Mouse (Mus musculus): ENCODE results near the gene Ano2. TPM values are rescaled to one million over a fixed set of nuclear protein-coding genes. Genes with fewer than 3 reads are reported as not detected.

Ano2 gene
- polyA plus RNA-seq, 1 experiment from 2014 or later = 0.12 TPM

- WGBS = 53% methylated on average over 4 of the region's 4 CpGs
- H3K4me3 ChIP-seq = no peak overlapping the region
- no peaks in the 10 kb centered on the region for H3K36me3 ChIP-seq (replicated peaks)
- H3K27ac ChIP-seq = no peak overlapping the region
- no peaks in the 10 kb centered on the region for H3K27me3 ChIP-seq (ENCODE audit: poor library complexity, severe bottlenecking)
- H3K4me1 ChIP-seq = no peaks in the 10 kb centered on the region
- DNase-seq (ENCODE audit: extremely low spot score, low spot score) = peak; percentile 40
- no peaks in the 10 kb centered on the region for H3K9me3 ChIP-seq
Observed at GRCm38 (mm10) chr6:126045931-126046330, 355.7 kb downstream of the Ano2 start.

GRCm38 (mm10) chr6:126048206-126048605 is 358.0 kb downstream of the Ano2 start:
- Histone ChIP-seq H3K4me1 (no peaks in the 10 kb centered on the region), H3K36me3 (replicated peaks) (no peaks in the 10 kb centered on the region), H3K4me3 (no peak overlapping the region), H3K9me3 (no peaks in the 10 kb centered on the region), H3K27me3 (ENCODE audit: poor library complexity, severe bottlenecking) (no peaks in the 10 kb centered on the region), H3K27ac (no peak overlapping the region)
- DNase-seq (ENCODE audit: extremely low spot score, low spot score) = no peak
- 75% methylated on average over 4 of the region's 4 CpGs for WGBS

GRCm38 (mm10) chr6:126053136-126053535 is 362.9 kb downstream of the Ano2 start:
- no peak overlapping the region for H3K27ac ChIP-seq
- no peaks in the 10 kb centered on the region for H3K4me1 ChIP-seq
- no peak for DNase-seq (ENCODE audit: extremely low spot score, low spot score)
- H3K36me3 ChIP-seq (replicated peaks) = no peaks in the 10 kb centered on the region
- H3K9me3 ChIP-seq = no peaks in the 10 kb centered on the region
- 90% methylated on average over 5 of the region's 5 CpGs for WGBS
- H3K4me3 ChIP-seq = no peak overlapping the region
- H3K27me3 ChIP-seq (ENCODE audit: poor library complexity, severe bottlenecking) = no peaks in the 10 kb centered on the region

GRCm38 (mm10) chr6:126057706-126058105 is 367.5 kb downstream of the Ano2 start:
- no peak overlapping the region for H3K4me3 ChIP-seq
- no peaks in the 10 kb centered on the region for H3K4me1 ChIP-seq
- H3K27ac ChIP-seq = no peak overlapping the region
- no peaks in the 10 kb centered on the region for H3K27me3 ChIP-seq (ENCODE audit: poor library complexity, severe bottlenecking)
- H3K36me3 ChIP-seq (replicated peaks) = no peaks in the 10 kb centered on the region
- no peak for DNase-seq (ENCODE audit: extremely low spot score, low spot score)
- 84% methylated on average over 3 of the region's 3 CpGs for WGBS
- H3K9me3 ChIP-seq = no peaks in the 10 kb centered on the region

GRCm38 (mm10) chr6:126080531-126080930 is 390.3 kb downstream of the Ano2 start:
- no peak overlapping the region for H3K4me3 ChIP-seq
- no peak for DNase-seq (ENCODE audit: extremely low spot score, low spot score)
- 78% methylated on average over 3 of the region's 3 CpGs for WGBS
- no peaks in the 10 kb centered on the region for H3K27me3 ChIP-seq (ENCODE audit: poor library complexity, severe bottlenecking)
- H3K36me3 ChIP-seq (replicated peaks) = no peaks in the 10 kb centered on the region
- H3K9me3 ChIP-seq = no peaks in the 10 kb centered on the region
- no peaks in the 10 kb centered on the region for H3K4me1 ChIP-seq
- H3K27ac ChIP-seq = no peak overlapping the region

- WGBS = 90% methylated on average over 3 of the region's 3 CpGs
- H3K4me3 ChIP-seq = no peak overlapping the region
- H3K27me3 ChIP-seq (ENCODE audit: poor library complexity, severe bottlenecking) = no peaks in the 10 kb centered on the region
- peaks cover 8% of the 10 kb centered on the region; the same call in 1 of the 2 replicates for H3K4me1 ChIP-seq
- H3K9me3 ChIP-seq = no peaks in the 10 kb centered on the region
- H3K36me3 ChIP-seq (replicated peaks) = no peaks in the 10 kb centered on the region
- H3K27ac ChIP-seq = 0 out of 2 replicates have a peak overlapping the region, but pooled peaks have one; percentile 54
- no peak for DNase-seq (ENCODE audit: extremely low spot score, low spot score)
Observed at GRCm38 (mm10) chr6:126086321-126086950, 396.2 kb downstream of the Ano2 start.

- no peak for DNase-seq (ENCODE audit: extremely low spot score, low spot score)
- Histone ChIP-seq H3K27ac (no peak overlapping the region), H3K36me3 (replicated peaks) (no peaks in the 10 kb centered on the region), H3K4me3 (no peak overlapping the region), H3K27me3 (ENCODE audit: poor library complexity, severe bottlenecking) (no peaks in the 10 kb centered on the region), H3K4me1 (peaks cover 8% of the 10 kb centered on the region; the same call in 1 of the 2 replicates), H3K9me3 (no peaks in the 10 kb centered on the region)
- WGBS = 89% methylated on average over 12 of the region's 12 CpGs
Observed at GRCm38 (mm10) chr6:126088489-126089265, 398.5 kb downstream of the Ano2 start.

Other genes starting within 250 kb of the Ano2 start
- gene Cd9, start 195.6 kb upstream of the Ano2 start, polyA plus RNA-seq (2016; fragmentation: Nextera tagmentation; extraction: Ambion mirVana) = 35.3 and 38.2 TPM in 2 replicates
- 4.1 and 5.9 TPM in 2 replicates for gene Vwf, start 143.6 kb upstream of the Ano2 start, polyA plus RNA-seq (2016; fragmentation: Nextera tagmentation; extraction: Ambion mirVana)

All from forebrain, embryonic 10.5 days (tissue).